Mouse (Mus musculus) spleen, adult 2 months (tissue): Measurements from ENCODE around the gene Hs3st3a1.

Source experiments
- CTCF ChIP-seq: fragments of 200-500 bp; IDR thresholded peaks from 2 replicates; pipeline ENCODE4 v1.5.1; 2011; ENCODE audit warnings: mild to moderate bottlenecking, inconsistent platforms; ENCODE audit not compliant: insufficient read depth, insufficient read length, insufficient replicate concordance; ENCODE audit errors: extremely low read depth
- POLR2A ChIP-seq: fragments of 200-500 bp; IDR thresholded peaks from 2 replicates; pipeline ENCODE4 v1.6.1; 2011; ENCODE audit warnings: low read depth, low read length, inconsistent platforms

GRCm38 (mm10) chr11:64549955-64550354 is 114.8 kb downstream of the Hs3st3a1 start:
- TF ChIP-seq POLR2A = no peak
- no peak for TF ChIP-seq CTCF
